Mouse (Mus musculus) yolk sac, embryonic 10.5 days (tissue): ENCODE data around the gene Erich6.
A peak's percentile ranks its signal among the peaks of the same experiment; 100 is the strongest.
"Not testable (repeated sequence)": the region's sequence is repeated elsewhere in the genome, so short reads cannot be mapped to it uniquely, and the experiment has no call there.

Source experiments
- DNase-seq: peaks from one replicate; pipeline ENCODE4 v3.0.0-alpha.2; 2017; ENCODE audit warnings: low spot score

Erich6 gene

GRCm38 (mm10) chr3:58646180-58646579 lies 9.2 kb upstream of the Erich6 start:
- DNase-seq, result no peak

DNA sequence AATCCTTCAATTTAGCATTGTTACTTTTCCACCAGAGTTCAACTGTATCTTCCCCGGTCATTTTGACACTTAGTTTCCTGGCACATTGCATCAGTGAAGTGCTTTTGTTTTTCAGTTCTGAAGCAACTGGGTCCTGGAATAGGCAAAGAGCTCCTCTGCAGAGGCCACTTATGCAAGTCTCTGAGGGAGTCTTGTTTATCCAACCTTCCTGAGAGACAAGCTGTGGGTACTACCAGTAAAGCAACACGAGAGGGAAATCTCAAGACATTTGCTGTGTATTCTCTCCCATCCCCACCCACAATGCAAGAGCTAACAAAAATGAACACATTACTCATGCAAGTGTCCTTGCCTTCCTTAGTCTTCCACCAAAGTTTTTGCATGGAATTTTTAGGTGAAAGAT lies 5.3 kb downstream of the Erich6 start:
- DNase-seq, result no peak

DNA sequence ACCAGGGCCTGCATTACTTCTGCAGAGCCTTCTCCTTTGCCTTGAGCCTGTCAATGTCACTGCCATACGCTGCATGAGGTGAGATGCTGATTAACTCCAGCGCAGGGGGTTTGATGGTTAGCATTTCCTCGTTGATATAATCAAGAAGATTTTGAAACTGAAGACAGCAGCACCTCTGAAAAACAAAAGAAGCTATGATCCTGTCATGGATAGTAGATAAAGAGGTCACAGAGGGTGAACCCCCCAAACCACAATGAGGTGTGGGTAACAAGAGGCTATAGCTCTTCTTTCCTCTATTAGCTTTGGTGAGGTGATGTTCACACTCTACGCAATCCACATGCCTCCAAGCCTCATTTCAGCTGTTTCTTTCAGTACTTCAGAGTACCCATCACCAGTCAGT lies 12.0 kb downstream of the Erich6 start:
- no peak for DNase-seq

GRCm38 (mm10) chr3:58622665-58623394 lies 14.2 kb downstream of the Erich6 start:
- no peak for DNase-seq

- DNase-seq, result no peak
Measured at GRCm38 (mm10) chr3:58621066-58621465, 15.9 kb downstream of the Erich6 start.

- no peak for DNase-seq
Measured at GRCm38 (mm10) chr3:58609985-58610384, 27.0 kb downstream of the Erich6 start.

DNA sequence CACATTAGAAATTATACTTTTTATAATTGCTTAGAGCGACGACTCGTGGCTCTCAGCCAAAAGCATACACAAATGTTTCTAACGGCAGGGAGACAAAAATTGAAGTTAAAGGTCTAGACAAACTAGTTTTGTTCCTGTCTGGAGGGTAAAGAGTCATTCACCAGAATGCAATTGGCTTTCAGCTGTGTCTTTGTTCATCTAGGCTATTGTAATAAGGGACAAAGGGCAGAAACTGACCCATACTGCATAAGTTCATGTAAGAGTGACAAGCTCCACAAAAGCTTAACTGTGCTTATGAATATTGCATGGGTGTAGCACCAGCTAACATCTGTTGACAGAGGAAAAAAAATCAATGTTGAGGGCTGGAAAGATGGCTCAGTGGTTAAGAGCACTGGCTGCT lies 28.5 kb downstream of the Erich6 start:
- no peak for DNase-seq

DNA sequence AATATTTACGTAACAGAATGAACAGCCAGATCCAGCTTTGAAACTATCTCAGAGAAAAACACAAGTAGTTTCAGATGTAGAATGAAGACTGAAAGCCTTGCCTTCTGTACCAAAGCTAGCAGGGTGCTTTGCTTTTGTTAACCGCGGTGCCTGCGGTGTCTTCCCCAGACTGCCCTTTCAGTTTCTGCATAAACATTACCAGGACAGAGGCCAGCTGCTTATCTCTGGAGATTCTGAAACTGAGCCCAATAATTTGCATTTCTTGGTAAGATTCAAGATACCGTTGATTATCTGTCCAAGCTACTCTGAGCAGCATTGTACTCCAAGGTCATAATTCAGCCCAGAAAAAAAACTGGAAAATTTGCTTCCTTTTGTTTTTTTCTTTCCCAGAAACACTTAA lies 43.4 kb downstream of the Erich6 start:
- DNase-seq, result no peak

GRCm38 (mm10) chr3:58592666-58593065 lies 44.3 kb downstream of the Erich6 start:
- not testable (repeated sequence) for DNase-seq

GRCm38 (mm10) chr3:58590544-58590943 lies 46.5 kb downstream of the Erich6 start:
- not testable (repeated sequence) for DNase-seq

- DNase-seq, result peak; percentile 42
Measured at GRCm38 (mm10) chr3:58582788-58583426, 54.1 kb downstream of the Erich6 start.

DNA sequence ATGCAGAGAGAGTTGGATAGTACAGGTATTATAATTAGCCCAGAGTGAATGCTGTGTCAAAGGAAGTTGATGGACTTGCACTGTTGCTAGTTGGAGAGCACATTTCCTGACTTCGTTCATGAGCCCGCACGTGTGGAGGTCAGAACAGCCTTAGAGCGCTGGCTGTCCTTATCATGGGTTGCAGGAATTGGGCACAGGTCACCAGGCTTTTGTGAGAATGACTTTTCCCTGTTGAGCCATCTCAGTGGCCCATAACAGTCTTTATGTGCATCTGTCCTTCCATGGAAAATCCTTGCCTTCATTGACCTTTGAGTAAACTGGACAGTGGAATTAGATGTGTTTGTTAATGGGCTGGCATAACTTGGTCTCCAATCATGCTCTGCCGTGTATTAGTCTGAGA lies 54.7 kb downstream of the Erich6 start:
- DNase-seq, result no peak

GRCm38 (mm10) chr3:58581530-58581929 lies 55.5 kb downstream of the Erich6 start:
- no peak for DNase-seq

DNA sequence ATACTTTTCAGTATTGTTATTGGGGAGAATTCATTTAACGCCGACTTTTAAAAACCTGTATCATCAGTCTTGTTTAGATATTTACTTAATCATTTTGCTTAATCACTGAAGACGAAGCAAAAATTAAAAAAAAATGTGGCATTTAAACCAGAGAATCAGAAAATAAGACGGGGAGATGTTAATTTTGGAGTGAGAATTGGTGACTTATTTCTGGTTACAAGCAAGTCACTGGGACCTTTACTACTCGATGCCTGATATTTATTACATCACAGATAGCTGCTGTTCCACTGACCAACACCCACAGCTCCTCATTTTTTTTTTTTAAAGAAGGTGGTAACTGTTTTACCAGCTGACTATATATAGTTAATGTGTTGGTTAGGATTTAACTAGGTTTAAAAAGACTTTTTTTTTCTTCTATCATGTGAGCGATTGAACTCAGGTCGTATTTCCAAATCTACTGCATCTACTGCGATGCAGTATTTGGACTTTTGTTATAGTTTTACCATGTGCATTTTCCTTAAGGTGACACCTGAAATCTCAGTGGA lies 59.4 kb downstream of the Erich6 start:
- no peak for DNase-seq

DNA sequence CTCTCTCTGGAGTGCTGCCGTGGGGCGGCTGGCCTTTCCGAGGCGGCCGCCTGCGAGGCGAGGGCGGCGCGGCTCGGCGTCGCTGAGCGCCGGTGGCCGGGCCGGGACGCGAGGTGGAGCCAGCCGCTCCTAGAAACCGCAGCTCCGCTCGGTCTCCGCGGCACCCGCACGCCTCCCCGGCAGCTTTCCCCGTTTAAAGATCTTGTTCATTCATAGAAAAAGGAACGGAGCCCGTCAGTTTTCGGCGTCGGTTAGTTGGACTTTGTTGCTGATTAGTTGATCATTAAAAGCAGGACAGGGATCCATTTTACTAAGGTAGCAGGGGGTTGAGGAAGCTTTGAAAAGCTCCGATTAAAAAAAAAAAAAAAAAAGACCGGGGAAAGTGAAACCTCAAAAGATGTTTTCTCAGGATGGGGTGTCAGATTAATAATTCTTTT lies 59.9 kb downstream of the Erich6 start:
- peak; percentile 62 for DNase-seq

DNA sequence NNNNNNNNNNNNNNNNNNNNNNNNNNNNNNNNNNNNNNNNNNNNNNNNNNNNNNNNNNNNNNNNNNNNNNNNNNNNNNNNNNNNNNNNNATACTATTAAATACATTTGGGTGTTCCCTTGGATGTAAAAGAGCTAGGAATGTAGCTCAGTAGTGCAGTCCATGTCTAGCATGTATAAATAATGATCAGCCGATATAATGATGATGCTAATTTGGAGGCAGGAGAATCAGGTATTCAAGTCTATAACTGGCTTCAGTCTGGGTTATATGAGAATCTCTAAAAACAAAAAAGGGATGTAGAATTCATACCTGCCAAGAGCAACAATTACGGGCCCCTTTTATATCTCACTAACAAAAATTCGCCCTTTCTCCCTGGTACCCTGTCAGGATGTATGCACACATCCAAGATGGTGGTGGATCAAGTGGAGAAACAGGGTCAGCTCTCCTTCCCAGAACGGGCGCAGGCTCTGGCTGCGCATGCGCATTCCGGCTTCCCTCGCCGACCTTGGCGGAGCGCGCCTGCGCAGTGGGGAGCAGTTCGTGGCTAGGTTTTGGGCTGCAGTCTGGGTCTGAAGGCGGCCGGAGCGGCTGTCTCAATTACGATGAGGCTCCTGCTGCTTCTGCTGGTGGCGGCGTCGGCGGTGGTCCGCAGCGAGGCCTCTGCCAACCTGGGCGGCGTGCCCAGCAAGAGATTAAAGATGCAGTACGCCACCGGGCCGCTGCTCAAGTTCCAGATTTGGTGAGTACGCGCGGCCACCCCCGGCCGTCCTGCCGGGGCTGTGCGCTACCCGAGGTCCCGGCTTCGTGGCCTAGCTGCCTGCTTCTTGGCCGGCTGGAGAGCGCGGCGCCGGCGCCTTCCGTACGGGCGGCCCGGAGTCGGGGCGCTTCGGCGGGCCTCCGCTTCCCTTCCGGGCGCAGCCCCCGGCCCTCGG lies 60.6 kb downstream of the Erich6 start, which contains the start of gene Selenot:
Selenot (plus strand) TSS at position 500 of the 930 bp plus-strand sequence.
- DNase-seq, result peak; percentile 95

DNA sequence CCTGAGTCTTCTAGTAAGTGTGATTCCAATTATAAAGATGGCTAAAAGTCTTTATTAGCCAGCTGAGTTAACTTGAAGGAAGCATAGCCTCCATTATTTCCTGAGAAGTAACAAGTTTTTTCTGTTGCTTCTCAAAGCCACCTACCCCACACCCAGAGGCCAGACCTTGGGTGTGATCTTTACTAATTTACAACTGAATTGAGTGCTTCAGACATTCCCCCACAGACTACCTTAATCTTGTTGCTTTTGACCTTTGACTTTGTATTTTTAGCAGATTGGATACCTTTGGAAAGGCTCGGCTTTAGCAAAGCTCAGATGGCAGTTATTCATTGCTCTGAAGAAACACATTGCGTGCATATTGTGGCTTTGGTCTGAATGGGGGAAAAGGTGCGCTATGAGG lies 66.2 kb downstream of the Erich6 start:
- DNase-seq, result no peak
